Mouse (Mus musculus) c-Kit-negative CD71-positive TER-119-positive erythroid progenitor cells, embryonic 14.5 days (primary cell): ENCODE data around the gene H2-DMb2.
"Not testable (repeated sequence)": the region's sequence is repeated elsewhere in the genome, so short reads cannot be mapped to it uniquely, and the experiment has no call there.

Experiments
- DNase-seq: peaks from one replicate; pipeline ENCODE4 v3.0.0-alpha.2; 2013; ENCODE audit warnings: low read depth, low spot score

The H2-DMb2 gene

GRCm38 (mm10) chr17:34134451-34134850, 8.7 kb upstream of the H2-DMb2 start:
- no peak for DNase-seq

- peak; percentile 87 for DNase-seq
Observed at GRCm38 (mm10) chr17:34135297-34136224, 7.5 kb upstream of the H2-DMb2 start.

- no peak for DNase-seq
Observed at GRCm38 (mm10) chr17:34137601-34138000, 5.5 kb upstream of the H2-DMb2 start.

- no peak for DNase-seq
Observed at GRCm38 (mm10) chr17:34138655-34139054, 4.5 kb upstream of the H2-DMb2 start.

DNA sequence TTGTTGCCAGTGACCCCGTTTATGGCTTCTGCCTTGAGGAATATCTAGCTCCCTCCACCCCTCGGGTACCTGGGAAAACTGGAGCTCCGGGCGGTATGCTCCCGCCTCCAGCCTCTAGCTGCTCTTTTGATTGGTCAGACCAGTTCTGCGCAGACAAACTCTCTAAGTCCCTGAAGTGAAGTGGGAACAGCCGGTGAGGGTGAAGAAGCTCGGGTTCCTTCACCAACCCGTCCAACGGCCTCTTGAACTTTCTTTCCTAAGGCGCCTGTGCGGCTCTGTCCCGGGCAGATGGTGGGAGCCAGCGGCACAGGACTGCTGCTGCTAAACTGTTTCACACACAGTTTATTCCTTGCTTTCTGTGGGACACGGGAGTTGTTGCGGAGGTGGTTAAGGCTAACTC, 3.7 kb upstream of the H2-DMb2 start:
- no peak for DNase-seq

- DNase-seq: no peak
Observed at GRCm38 (mm10) chr17:34140240-34140639, 2.9 kb upstream of the H2-DMb2 start.

GRCm38 (mm10) chr17:34141448-34141847, 1.7 kb upstream of the H2-DMb2 start:
- DNase-seq: no peak

GRCm38 (mm10) chr17:34142456-34143010, 574 bp upstream of the H2-DMb2 start:
- no peak for DNase-seq

DNA sequence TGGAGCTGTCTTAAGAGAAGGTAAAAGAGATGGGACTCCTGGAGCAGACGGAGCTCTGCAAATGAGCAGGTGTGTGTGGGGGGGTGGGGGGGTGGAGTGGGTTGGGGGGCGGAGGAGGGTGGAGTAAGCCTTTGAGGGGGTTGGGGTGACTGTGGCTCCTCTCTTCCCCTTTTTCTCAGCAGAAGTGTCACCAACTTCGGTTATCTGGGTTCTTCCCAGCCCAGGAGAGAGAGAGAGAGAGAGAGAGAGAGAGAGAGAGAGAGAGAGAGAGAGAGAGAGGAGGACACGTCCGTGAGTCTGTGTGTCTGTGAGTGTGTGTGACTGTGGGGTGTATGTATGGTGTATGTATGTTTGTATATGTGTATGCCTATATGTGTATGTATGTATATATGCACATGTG, 354 bp downstream of the H2-DMb2 start:
- no peak for DNase-seq

GRCm38 (mm10) chr17:34144221-34144620, 1.1 kb downstream of the H2-DMb2 start:
- DNase-seq: not testable (repeated sequence)

DNA sequence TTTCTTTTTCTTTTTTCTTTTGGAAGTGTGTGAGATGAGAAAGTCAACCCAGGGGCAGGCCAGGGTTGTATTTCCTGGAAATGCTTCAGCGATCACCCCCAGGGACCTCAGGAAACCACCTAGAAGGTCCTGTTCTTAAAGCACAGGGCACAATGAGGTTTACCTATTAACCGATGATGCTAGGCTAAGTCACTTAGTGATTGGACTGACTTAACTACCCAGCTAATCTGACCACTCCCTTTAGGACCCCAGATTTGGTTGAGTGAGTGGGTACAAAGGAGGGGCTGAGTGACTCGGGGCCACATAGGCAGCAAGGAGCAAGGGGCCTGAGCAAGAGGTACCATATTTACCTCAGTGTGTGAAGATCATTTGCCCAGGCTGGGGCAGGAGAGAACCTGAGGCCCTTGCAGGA, 1.9 kb downstream of the H2-DMb2 start:
- no peak for DNase-seq

GRCm38 (mm10) chr17:34152923-34153322, 9.8 kb downstream of the H2-DMb2 start, which contains the start of gene H2-DMb1:
H2-DMb1 (plus strand) TSS chr17:34153072.
- DNase-seq: no peak

DNA sequence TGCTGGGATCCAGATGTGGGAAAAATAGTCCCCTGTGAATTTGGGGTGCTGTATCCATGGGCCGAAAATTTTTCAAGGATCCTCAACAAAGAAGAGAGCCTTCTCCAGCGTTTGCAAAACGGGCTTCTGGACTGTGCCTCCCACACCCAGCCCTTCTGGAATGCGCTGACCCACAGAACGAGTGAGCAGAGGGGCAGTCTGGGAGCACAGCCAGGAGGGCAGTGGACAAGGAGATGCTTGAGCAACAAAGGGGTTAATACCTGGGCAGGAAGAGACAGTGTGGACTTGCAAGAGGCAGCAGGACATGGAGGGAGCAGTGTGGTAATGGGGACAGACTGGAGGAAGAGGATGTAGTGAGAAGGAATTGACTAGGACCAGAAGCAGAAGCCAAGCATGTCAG, 12.4 kb downstream of the H2-DMb2 start:
- no peak for DNase-seq

DNA sequence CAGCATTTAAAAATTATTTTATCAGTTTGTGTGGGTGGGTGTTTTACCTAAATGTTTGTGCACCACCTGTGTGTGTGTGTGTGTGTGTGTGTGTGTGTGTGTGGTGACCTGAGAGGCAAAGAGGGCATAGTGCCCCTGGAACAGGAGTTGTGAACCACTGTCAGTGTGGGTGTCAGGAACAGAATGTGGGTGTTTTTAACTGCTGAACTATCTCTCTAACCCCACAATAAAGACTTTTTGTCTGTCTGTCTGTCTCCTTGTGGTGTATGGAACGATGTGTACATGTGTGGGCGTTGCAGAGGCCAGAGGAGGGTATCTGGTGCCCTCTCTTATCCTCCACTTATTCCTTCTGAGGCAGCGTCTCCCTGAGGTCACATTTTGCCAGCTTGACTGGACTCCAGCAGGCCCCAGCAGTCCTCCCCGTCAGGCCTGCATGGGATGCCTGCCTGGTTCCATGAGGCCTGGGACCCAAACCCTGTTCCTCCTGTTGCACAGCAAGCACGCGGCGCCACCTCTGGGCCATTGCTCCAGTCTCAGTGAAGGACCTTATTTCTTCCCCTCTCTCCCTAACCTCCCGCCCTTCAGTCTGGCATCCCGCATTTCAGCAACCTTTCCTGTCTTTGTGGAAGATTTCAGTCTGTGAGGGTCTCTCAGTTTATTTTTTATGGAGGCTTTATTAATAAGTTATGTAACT, 21.2 kb downstream of the H2-DMb2 start:
- no peak for DNase-seq

DNA sequence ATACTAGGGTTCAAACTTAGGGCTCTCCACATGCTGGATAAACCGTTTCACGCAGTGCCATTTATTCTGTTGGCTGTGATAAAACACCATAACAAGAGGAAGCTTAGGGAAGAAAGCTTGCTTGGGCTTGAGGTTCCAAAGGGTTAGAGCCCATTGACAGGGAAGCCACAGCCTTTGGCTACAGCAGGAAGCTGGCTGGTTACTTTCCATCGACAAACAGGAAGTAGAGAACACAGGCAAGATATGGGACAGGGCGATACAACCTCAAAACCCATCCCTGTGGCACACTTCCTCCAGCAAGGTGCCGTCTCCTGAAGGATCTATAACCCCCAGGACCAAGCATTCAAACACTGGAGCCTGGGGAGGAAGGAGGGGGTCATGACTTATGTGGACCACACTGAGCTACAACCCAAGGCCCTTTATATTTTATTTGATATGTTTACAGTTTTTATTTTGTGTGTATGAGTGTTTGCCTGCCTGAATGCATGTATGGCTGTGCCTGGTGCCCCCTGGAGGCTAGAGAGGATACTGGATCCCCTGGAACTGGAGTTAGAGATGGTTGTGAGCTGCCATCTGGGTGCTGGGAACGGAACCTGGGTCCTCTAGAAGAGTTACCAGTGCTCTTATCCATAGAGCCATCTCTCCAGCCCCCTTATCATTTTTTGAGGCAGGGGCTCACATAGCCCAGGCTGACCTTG, 22.1 kb downstream of the H2-DMb2 start:
- DNase-seq: no peak

DNA sequence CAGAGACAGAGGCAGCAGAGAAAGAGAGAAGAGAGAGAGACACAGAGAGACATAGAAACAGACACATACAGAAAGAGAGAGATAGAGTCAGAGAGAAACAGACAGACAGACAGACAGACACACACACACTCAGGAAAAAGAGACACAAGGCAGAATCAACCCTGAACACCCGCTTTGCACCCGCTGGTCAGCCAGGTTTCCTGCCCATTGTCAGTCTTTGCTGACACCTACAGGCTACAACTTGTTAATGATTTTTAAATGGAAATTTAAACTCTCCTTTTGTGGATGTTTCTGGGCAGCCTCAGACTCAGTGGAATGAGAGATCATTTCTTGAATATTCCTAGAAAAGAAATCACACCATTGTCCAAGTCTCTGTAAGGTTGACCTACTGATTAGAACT, 26.2 kb downstream of the H2-DMb2 start:
- no peak for DNase-seq

DNA sequence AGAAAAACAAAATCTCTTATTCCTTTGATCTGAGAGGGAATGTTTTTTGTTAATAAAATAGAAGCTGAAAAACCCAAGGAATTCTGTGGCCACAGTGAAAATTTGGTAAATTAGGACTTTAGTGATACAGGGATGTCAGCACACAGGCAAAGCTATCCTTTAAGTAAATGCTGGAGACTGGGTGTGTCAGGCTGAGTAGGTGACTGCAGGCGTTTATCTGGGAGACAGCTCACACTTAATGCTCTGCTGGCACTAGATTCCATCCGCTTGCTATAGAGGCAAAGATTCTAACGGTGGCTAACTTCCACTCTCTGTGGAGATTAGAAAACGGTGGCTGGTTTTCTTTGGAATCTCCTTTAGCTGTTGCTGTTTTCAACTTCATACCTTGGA, 27.4 kb downstream of the H2-DMb2 start:
- no peak for DNase-seq

DNA sequence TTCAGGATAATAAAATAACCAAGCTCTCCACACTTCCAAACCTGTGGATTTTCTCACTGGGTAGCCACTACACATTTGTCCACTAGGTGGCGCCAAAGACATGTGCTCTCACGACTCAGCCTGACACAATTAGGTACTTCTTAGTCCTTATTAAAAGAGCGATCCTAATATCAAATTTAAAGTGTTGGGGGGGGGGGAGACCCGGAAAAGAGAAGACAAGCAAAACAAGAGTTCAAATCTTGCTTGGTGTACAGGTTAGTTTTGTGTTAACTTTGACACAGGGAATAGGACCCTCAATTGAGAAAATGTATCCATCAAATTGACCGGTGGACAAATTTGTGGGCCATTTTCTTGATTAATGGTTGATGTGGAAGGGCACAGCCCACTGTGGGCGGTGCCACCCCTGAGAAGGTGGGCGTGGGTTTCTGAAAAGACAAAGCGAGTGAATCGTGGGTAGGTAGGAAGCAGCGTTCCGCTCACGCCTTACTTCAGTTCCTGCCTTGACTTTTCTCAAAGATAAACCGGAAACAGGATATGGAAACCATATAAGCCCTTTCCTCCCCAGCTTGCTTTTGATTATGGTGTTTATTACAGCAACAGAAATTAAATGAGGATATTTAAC, 27.9 kb downstream of the H2-DMb2 start:
- peak; percentile 62 for DNase-seq

- no peak for DNase-seq
Observed at GRCm38 (mm10) chr17:34172528-34172927, 29.4 kb downstream of the H2-DMb2 start.

- DNase-seq: no peak
Observed at GRCm38 (mm10) chr17:34174075-34174474, 31.0 kb downstream of the H2-DMb2 start.

GRCm38 (mm10) chr17:34177179-34177578, 34.1 kb downstream of the H2-DMb2 start:
- no peak for DNase-seq
